Mouse (Mus musculus): ENCODE measurements around the gene Agtrap.

Gene Agtrap

DNA sequence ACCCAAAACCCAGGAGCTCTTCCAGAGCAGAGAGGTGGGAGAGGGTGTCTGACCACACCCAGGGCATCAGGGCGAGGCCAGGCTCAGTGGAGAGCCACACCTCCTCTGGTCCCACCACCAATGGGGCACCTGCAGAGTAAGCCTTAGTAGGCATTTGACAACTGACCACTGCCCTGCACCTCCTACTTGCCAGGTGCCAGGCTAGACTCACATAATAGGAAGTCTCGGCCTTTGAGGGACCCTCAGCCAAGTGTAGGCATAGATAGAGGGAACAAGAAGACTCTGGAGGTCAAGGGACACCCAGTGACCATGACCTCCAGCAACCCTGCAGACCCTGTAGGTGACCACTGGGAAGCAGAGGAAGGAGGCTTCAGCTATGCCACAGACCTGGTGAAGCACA is 43.7 kb downstream of the Agtrap start:
- DNase-seq, result peak; percentile 90

DNA sequence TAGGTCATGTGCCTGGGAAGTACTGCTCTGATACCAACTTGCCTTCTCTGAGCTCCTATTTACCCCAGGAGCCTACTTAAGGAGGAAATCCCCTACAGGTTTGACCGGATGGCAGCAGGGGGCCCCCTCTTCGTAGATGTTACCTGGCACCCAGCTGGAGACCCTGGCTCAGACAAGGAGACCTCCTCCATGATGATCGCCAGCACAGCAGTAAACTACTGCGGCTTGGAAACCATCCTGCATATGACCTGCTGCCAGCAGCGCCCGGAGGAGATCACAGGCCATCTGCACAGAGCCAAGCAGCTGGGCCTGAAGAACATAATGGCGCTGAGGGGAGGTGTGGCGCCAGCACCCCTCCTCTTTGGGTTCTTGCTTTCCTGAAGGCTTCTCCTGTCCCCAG is 44.5 kb downstream of the Agtrap start:
- peak; percentile 89 for DNase-seq

DNA sequence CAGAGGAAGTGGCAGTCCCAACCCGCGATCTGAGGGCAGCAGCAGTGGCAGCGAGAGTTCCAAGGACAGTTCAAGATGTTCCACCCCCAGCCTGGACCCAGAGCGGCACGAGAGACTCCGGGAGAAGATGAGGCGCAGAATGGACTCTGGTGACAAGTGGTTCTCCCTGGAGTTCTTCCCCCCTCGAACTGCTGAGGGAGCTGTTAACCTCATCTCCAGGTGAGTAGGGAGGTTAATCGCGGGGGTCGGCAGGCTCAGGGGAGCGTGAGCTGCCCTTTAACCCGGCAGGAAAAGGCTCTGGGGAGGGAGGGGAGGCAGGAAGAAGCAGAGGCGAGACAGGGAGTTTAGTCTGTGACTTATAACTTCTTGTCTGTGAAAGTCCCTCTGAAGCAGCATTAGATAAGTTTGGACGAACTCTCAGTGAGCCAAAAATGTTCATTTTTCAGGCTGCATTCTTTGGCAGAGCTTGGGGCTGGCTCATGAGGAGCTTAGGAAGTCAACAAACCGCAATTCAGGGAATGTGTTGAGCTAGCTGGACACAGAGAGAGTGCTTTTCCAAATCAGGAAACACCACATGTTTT is 46.1 kb downstream of the Agtrap start:
- DNase-seq, result peak; percentile 97

DNA sequence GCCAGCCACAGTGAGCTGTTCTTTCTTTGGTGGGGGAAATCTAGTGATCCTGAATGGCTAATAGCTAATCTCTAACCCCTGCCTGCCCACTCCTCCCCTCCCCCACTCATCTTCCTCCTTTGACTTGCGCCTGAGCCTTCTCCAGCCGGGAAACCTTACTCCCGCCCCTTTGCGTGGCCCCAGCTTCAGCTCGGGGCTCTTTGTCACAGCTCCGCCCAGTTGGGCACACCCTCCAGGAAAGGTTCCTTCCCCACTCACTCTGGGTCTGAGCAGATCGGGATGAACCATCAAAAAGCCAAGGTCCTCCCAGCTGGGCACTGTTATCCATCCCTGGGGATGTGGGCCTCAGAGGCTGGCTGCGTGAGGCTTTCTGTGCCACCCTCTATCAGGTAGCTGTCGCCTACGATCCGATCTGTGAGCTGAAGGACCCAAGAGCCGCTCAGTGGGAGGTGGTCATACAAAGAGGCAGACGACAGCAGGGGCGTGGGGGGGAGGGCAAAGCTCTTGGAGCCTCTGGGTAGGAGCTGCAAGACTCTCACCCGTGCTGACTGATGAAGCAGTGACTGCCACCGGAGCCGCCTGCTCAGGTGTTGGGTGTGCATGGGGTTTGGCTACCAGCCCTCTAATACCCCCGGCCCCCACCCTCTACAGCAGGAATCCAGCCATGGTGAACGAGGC is 46.8 kb downstream of the Agtrap start:
- DNase-seq, result peak; percentile 99

DNA sequence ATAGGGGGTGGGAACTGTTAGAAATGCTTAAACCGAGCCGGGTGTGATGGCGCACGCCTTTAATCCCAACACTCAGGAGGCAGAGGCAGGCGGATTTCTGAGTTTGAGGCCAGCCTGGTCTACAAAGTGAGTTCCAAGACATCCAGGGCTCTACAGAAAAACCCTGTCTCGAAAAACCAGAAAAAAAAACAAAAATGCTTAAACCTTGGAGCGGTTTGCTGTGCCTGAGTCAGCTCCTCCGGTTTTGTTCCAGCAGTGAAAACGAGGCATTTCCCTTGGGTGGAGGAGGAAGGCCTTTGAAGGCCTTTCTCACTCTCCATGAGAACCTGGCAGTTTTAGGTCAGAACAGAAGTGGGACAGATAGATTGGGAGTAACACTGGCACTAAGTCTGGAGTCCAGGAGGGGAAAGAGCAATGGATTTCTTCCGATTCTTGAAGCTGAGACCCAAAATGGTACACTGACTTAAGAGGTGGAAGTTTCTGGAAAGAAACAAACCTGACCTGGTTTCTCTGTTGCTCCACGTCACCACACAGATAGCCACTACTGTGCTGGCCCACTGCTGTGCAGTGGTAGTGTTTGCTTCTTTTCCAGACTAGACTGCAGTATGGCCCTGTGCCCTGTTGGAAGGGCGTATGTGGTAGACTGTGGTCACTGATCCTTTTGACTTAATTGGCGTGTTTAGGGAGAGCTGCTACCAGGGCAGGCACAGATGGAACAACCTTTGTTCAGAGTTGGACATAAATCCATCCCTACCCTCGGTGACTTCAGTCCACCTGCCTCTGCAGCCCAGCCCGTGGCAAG is 47.6 kb downstream of the Agtrap start:
- DNase-seq, result peak; percentile 92

DNA sequence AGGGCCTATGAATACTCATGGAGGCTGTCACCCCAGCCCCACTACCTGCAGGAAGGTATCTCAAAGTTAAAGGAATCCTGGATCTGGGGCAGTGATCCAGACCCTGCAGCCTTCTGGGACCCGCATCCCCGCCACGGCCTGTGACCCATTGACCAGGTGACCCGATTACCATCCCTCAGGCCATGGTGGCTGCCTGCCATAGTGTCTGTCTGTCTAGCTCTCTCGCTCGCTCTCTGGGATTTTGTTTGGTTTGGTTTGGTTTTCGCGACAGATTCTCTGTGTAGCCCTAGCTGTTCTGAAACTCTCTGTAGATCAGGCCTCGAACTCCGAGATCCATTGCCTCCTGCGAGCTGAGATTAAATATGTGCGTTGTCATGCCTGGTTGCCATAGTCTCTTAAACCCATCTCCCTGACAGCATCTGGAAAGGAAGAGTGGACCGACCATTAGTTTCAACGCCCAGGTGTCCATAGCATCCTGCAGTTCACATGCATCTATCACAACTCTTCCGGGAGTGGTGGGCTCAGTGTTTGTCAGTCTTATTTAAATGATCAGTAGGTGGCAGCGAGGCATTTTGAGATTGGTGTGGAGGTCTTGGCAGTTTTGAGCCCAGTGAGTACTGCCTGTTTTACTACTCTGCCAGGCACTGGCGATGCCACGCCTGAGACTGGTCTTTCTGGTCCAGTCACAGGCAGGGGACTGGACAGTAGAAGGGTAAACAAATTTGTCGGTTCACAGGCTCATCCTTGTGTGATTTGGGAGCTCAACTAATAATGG is 48.4 kb downstream of the Agtrap start:
- DNase-seq, result peak; percentile 94

DNA sequence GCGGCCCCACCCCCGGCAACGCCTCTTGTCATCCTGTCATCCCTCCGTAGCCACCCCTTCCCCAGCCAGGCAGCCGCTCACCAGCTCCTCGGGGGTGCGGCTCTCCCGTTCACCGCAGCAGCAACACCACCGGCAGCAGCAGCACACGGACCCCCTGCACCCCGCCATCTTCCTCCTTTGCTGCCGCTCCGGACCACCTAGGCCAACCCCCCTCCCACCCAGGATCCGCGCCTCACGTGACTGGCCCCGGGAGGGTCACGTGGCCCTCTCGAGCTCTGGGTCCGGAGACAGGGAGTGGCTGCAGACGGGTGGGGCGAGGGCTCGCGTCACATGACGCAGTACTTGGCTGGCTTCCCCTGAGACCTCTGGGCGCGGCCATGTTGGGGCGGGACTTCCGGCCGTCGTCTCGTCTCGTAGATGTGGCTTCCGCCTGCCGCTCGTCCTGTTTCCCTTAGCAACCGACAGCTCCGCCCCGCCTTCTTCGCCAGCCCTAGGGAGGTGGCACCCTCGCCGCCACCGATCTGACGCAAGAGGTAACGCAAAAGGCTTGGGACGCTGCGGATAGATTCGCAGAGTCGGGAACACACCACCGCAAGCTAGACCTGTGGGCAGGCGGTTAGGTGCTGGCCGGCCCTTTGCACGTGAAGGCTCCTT is 49.1 kb downstream of the Agtrap start, which contains the start of the genes Clcn6 and Mthfr:
Clcn6 (minus strand) TSS at position 222 of the 654 bp plus-strand sequence.
Mthfr (plus strand) TSS at position 478 of the 654 bp plus-strand sequence.
- peak; percentile 100 for DNase-seq

DNA sequence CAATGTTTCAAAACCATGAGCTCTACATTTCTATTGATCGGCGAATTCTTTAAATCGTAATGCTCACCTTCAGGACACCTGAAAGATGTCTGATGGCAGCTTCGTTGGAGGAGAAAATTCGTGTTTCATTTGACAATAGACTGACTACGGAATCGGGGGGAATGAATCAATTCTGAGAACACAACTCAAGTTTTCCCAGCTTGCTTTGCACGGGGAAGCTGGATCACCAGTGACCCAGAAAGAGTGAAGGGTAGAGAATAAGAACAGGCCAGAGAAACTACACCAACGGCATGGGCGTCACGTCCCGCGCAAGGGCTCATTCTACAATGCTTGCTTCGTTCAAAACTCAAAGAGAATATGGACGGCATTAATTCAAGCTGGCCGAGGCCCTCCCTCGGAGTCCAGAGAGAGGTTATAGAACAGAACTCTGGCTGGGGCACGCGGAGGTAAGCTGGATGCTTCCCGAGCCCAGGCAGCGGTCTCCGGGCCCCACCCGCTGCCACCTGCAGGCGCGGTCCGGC is 49.7 kb downstream of the Agtrap start:
- no peak for DNase-seq

DNA sequence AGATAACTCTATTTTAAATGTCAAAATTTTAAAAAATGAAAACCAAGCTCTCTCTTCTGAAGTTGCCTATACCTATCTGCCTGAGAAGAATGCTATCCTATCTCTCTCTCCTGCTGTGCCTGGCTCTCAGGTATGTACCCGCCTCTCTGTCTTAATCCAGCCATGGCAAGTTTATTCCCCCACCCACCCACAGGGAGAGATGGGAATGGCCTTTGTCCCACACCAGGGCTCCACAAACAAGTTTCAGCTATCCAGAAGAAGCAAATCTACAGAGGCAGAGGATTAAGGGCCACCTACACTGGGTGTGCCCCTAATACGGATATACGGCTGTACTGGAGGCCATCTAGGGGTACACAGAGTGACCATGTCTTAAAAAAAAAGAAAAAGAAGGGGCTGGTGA is 52.4 kb downstream of the Agtrap start:
- no peak for DNase-seq

DNA sequence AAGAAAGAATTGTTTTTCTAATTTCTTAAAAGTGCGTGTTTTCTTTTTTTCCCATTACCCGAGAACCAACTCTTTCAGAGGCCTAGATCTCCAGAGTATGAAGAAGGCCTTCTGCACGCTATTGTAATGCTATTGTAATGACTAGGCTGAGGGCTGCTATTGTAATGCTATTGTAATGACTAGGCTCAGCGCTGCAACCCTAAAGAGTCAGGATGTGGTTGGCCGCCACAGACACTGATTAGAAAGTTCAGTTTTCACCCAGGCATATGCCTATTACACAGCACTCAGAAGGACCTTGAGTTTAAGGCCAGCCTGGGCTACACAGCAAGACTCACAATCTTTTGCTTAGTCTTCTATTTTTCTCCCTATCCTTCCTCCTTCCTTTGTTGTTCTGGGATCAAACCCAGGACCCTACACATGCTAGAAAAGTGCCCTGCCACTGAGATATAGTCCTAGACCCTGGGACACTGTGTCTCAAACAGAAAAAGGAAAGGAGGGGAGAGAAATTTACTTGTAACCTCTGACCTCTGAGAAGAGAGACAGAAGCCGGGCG is 53.9 kb downstream of the Agtrap start:
- DNase-seq, result peak; percentile 72

DNA sequence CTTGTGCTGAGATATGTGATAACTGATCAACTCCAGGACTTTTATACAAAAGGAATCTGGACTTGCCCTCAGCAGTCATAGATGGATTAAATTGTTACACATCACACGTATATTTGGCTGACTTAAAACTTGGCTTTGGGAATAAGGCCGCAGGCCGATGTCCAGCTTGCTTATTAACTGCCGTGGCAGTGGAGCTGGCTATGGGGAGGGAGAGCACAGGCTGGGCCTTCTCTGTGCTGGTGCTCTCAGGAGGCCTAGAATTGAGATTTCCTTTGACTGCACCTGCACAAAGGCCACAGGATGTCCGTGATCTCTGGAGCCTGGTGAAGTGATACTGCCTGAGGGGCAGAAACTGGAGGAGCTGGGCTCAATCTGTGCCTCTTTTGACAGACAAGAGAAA is 57.3 kb downstream of the Agtrap start:
- no peak for DNase-seq

DNA sequence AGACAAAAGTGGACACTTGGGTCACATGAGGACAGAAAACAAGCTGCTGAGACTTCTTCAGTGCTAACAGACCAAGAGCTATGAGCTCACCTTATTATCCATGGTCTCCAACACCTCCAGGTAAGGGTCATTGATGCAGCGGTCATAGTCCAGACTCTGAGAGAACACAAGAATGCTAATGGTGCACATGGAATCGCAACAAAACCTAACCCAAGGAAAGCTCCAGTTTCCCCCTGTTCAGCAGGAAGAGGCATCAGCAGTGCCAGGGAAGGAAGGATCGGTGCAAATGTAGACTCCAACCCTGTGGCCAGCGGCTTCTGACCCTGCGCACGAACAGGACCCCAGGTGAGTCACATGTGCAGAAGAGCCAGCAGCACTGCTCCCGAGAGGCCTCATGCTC is 58.5 kb downstream of the Agtrap start:
- DNase-seq, result no peak
